Mouse (Mus musculus): ENCODE measurements around the gene Asb8. TPM values are rescaled to one million over a fixed set of nuclear protein-coding genes. Genes with fewer than 3 reads are reported as not detected.
A peak's percentile ranks its signal among the peaks of the same experiment; 100 is the strongest.

The Asb8 gene
- 54.4 and 54.9 TPM in 2 replicates for polyA plus RNA-seq (2015; fragmentation: Nextera tagmentation; extraction: Ambion mirVana)

DNA sequence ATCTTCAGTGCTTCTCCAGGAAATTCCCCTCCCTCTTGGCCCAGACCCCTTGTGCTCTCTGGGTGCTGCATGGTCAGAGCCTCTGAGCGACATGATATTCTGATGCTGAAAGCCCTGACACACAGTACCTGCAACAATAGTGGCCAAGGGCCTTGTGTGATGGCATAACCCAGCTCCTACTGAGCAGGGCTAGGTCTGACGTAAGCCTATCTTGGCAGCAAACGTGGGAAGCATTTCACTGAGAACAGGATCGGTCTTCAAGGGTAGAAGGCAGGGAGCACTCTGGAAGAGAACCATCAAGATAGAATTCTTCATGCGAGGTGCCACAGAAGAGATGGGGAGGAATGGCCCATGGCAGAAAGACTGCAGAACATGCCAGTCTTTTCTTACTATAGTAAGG, at the start of gene Asb8:
TSS of gene Asb8 (minus strand) at position 101 of the 400 bp plus-strand sequence.
- Histone ChIP-seq H3K36me3 (no peaks in the 10 kb centered on the region), H3K27me3 (peaks cover 29% of the 10 kb centered on the region), H3K27ac (no peak within 1 kb of the TSS), H3K4me2 (replicated peaks) (peak within 1 kb of the TSS; percentile 84; the same call in 1 of the 2 replicates), H3K4me1 (replicated peaks) (peaks cover 36% of the 10 kb centered on the region), H3K9ac (replicated peaks) (no peak within 1 kb of the TSS), H3K4me3 (replicated peaks) (no peak within 1 kb of the TSS), H3K9me3 (no peaks in the 10 kb centered on the region)
- ATAC-seq: no peak
- 89% methylated on average over 5 of the region's 5 CpGs for WGBS

DNA sequence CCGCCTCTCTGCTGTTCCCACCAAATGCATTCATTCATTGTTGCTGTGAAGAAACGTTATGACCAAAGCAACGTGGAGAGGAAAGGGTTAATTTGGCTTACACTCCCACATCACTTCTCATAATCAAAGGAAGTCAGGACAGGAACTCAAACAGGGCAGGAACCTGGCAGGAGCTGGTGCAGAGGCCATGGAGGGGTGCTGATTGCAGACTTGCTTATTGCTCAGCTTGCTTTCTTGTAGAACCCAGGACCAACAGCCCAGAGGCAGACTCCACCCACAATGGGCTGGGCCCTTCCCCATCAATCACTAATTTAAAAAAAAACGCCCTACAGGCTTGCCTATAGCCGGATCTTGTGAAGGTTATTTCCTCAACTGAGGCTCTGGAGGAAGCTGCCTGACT, 48.7 kb upstream of the Asb8 start:
- no peak overlapping the region for H3K4me2 ChIP-seq (replicated peaks)
- ATAC-seq: no peak
- no peak overlapping the region for H3K27ac ChIP-seq
- no peaks in the 10 kb centered on the region for H3K36me3 ChIP-seq
- WGBS: 77% methylated on average over 5 of the region's 5 CpGs
- H3K9me3 ChIP-seq: no peaks in the 10 kb centered on the region
- H3K9ac ChIP-seq (replicated peaks): no peak overlapping the region
- no peaks in the 10 kb centered on the region for H3K4me1 ChIP-seq (replicated peaks)
- no peak overlapping the region for H3K4me3 ChIP-seq (replicated peaks)
- H3K27me3 ChIP-seq: no peaks in the 10 kb centered on the region

DNA sequence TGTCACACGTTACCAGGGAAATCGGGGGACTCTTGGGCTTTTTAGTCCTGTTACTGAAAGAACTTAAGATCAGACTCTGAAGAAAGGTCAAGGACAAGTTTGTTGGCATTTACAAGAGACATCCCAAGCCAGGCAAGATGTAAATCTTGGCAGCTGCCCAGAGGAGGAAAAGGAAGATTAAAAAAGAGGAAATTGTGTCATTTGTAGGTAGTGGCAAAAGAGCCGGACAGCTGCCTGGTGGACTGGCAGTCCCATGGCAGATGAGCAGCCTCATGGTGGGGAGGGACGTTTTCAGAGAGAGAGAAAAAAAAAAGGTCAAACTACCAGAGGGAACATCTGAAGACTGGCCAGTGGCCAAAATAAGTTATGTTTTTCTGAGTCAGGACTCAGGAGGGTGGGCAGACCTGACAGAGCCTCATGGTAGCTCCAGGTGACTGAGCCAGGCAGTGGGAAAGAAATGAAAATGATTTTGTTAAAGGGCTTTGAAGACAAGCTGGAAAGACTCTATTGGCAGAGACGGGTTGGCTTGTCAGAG, 48.0 kb upstream of the Asb8 start:
- Histone ChIP-seq H3K36me3 (no peaks in the 10 kb centered on the region), H3K9ac (replicated peaks) (no peak overlapping the region), H3K4me1 (replicated peaks) (no peaks in the 10 kb centered on the region), H3K9me3 (no peaks in the 10 kb centered on the region), H3K4me2 (replicated peaks) (no peak overlapping the region), H3K27me3 (no peaks in the 10 kb centered on the region), H3K27ac (no peak overlapping the region), H3K4me3 (replicated peaks) (no peak overlapping the region)
- 82% methylated on average over 5 of the region's 5 CpGs for WGBS
- ATAC-seq: no peak

DNA sequence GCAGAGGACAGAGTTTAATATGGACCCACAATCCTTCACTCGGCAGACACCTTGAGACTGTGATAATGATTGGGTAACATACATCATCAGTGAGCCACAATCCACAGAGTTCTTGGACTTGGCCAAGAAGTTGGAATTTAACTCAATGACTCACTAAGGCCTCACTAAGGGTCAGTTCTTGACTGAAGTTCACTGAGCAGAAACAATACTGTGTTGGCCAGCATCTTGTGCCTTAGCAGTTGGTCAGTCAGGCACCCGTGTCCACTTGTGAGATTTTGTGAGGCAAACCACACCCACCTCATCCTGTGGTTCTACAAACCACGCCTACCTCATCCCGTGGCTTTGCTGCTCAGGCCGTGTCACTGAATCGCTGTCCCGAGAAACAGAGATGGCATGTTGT, 44.3 kb upstream of the Asb8 start:
- no peak overlapping the region for H3K27ac ChIP-seq
- no peak overlapping the region for H3K4me2 ChIP-seq (replicated peaks)
- H3K9me3 ChIP-seq: no peaks in the 10 kb centered on the region
- no peaks in the 10 kb centered on the region for H3K36me3 ChIP-seq
- ATAC-seq: no peak
- no peaks in the 10 kb centered on the region for H3K27me3 ChIP-seq
- H3K4me1 ChIP-seq (replicated peaks): no peaks in the 10 kb centered on the region
- no peak overlapping the region for H3K9ac ChIP-seq (replicated peaks)
- 82% methylated on average over 7 of the region's 7 CpGs for WGBS
- H3K4me3 ChIP-seq (replicated peaks): no peak overlapping the region

- Histone ChIP-seq H3K4me2 (replicated peaks) (no peak within 1 kb of the TSS), H3K27me3 (no peaks in the 10 kb centered on the region), H3K9me3 (no peaks in the 10 kb centered on the region), H3K4me3 (replicated peaks) (no peak within 1 kb of the TSS), H3K4me1 (replicated peaks) (no peaks in the 10 kb centered on the region), H3K36me3 (no peaks in the 10 kb centered on the region), H3K9ac (replicated peaks) (no peak within 1 kb of the TSS), H3K27ac (no peak within 1 kb of the TSS)
- ATAC-seq: no peak
- WGBS: 74% methylated on average over 3 of the region's 3 CpGs
Measured at GRCm38 (mm10) chr15:98195442-98195841, 30.0 kb upstream of the Asb8 start, which contains the start of gene Olfr288. Olfr288 (minus strand) TSS chr15:98195542.

- H3K4me3 ChIP-seq (replicated peaks): no peak overlapping the region
- no peaks in the 10 kb centered on the region for H3K9me3 ChIP-seq
- H3K4me1 ChIP-seq (replicated peaks): peaks cover 9% of the 10 kb centered on the region
- H3K27ac ChIP-seq: no peak overlapping the region
- H3K36me3 ChIP-seq: no peaks in the 10 kb centered on the region
- no peak for ATAC-seq
- no peak overlapping the region for H3K9ac ChIP-seq (replicated peaks)
- H3K27me3 ChIP-seq: peaks cover 6% of the 10 kb centered on the region; the same call in 1 of the 2 replicates
- 76% methylated on average over 4 of the region's 4 CpGs for WGBS
- H3K4me2 ChIP-seq (replicated peaks): no peak overlapping the region
Measured at GRCm38 (mm10) chr15:98184456-98184855, 19.0 kb upstream of the Asb8 start.

DNA sequence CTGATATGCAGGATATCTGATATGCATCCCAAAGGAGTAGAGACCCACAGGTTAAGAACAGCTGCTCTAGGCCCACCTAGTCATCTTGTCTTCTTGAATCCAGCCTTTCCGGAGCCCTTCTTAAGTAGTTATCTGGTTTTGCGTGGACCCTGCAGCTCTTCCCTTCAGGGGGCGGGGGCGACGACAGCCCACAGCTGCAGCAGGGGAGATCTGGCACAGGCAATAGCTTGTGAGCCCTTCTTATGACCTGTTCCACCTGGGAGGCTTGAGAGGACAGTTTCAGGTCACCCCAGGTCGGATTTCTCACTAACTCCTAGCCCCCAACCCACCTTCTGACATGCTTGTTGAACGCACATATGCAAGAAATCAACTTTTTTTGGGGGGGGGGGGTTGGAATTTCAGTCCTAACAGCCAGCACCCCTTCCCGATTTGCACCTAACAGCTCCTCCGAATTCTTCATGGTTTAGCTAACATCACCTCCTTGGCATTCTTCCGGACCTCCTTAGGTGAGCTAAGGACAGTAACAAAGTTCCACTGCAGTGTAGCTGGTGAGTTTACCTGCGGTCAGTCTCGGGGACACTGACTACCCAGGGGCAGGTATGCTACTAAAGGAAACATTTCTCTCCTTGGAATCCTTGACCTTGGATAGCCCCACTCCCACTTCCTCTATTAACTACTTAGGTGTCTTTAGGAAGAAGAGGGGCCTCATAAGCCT, 16.6 kb upstream of the Asb8 start:
- Histone ChIP-seq H3K4me3 (replicated peaks) (no peak overlapping the region), H3K27ac (no peak overlapping the region), H3K9me3 (no peaks in the 10 kb centered on the region), H3K9ac (replicated peaks) (no peak overlapping the region), H3K36me3 (no peaks in the 10 kb centered on the region), H3K4me1 (replicated peaks) (peaks cover 9% of the 10 kb centered on the region), H3K4me2 (replicated peaks) (no peak overlapping the region), H3K27me3 (peaks cover 16% of the 10 kb centered on the region; the same call in 1 of the 2 replicates)
- ATAC-seq: 0 out of 2 replicates have a peak, but pooled peaks have one; percentile 3
- WGBS: 77% methylated on average over 12 of the region's 12 CpGs

- Histone ChIP-seq H3K27ac (peak overlapping the region; percentile 76), H3K4me2 (replicated peaks) (peak overlapping the region; percentile 73), H3K36me3 (no peaks in the 10 kb centered on the region), H3K4me3 (replicated peaks) (peak overlapping the region; percentile 50), H3K9me3 (no peaks in the 10 kb centered on the region), H3K27me3 (peaks cover 22% of the 10 kb centered on the region), H3K9ac (replicated peaks) (peak overlapping the region; percentile 63), H3K4me1 (replicated peaks) (peaks cover 9% of the 10 kb centered on the region)
- ATAC-seq: peak; percentile 98
- WGBS: under 1% methylated on average over 30 of the region's 30 CpGs
Measured at GRCm38 (mm10) chr15:98181132-98181711, 15.8 kb upstream of the Asb8 start.

GRCm38 (mm10) chr15:98180567-98181131, 15.2 kb upstream of the Asb8 start:
- peak overlapping the region; percentile 50 for H3K4me3 ChIP-seq (replicated peaks)
- H3K4me2 ChIP-seq (replicated peaks): peak overlapping the region; percentile 73
- ATAC-seq: no peak
- H3K9ac ChIP-seq (replicated peaks): peak overlapping the region; percentile 63
- H3K36me3 ChIP-seq: no peaks in the 10 kb centered on the region
- WGBS: 4% methylated on average over 26 of the region's 26 CpGs
- peaks cover 26% of the 10 kb centered on the region for H3K27me3 ChIP-seq
- H3K9me3 ChIP-seq: no peaks in the 10 kb centered on the region
- peak overlapping the region; percentile 76 for H3K27ac ChIP-seq
- peaks cover 9% of the 10 kb centered on the region for H3K4me1 ChIP-seq (replicated peaks)

DNA sequence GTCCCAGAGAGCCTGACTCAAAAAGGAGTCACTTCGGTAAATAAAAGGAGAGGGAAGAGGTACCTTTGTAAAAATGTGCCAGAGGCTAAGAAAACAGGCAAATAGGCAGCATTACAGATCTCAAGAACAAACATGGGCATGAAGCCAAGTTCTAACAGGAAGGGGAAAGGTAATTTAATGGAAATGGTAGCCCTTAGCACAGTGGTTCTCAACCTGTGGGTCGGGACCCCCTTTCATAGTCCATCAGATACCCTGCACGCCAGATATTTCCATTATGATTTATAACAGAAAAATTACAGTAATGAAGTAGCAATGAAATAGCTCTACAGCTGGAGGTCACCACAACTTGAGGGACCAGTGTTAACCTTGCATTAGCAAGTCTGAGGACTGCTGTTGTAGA, 11.9 kb upstream of the Asb8 start:
- H3K27me3 ChIP-seq: peaks cover 32% of the 10 kb centered on the region
- no peak overlapping the region for H3K9ac ChIP-seq (replicated peaks)
- H3K4me3 ChIP-seq (replicated peaks): no peak overlapping the region
- WGBS: 78% methylated on average over 3 of the region's 3 CpGs
- H3K4me1 ChIP-seq (replicated peaks): peaks cover 19% of the 10 kb centered on the region
- no peak overlapping the region for H3K4me2 ChIP-seq (replicated peaks)
- H3K27ac ChIP-seq: no peak overlapping the region
- no peak for ATAC-seq
- H3K9me3 ChIP-seq: no peaks in the 10 kb centered on the region
- H3K36me3 ChIP-seq: no peaks in the 10 kb centered on the region

GRCm38 (mm10) chr15:98173821-98174220, 8.4 kb upstream of the Asb8 start:
- H3K36me3 ChIP-seq: no peaks in the 10 kb centered on the region
- H3K9ac ChIP-seq (replicated peaks): no peak overlapping the region
- H3K27me3 ChIP-seq: peaks cover 34% of the 10 kb centered on the region
- peaks cover 43% of the 10 kb centered on the region for H3K4me1 ChIP-seq (replicated peaks)
- no peak overlapping the region for H3K4me2 ChIP-seq (replicated peaks)
- ATAC-seq: no peak
- WGBS: 36% methylated on average over 8 of the region's 8 CpGs
- H3K4me3 ChIP-seq (replicated peaks): no peak overlapping the region
- H3K27ac ChIP-seq: no peak overlapping the region
- H3K9me3 ChIP-seq: no peaks in the 10 kb centered on the region

- ATAC-seq: no peak
- no peak overlapping the region for H3K9ac ChIP-seq (replicated peaks)
- peaks cover 39% of the 10 kb centered on the region for H3K27me3 ChIP-seq
- no peaks in the 10 kb centered on the region for H3K9me3 ChIP-seq
- 70% methylated on average over 5 of the region's 5 CpGs for WGBS
- no peak overlapping the region for H3K4me3 ChIP-seq (replicated peaks)
- H3K4me2 ChIP-seq (replicated peaks): no peak overlapping the region
- H3K4me1 ChIP-seq (replicated peaks): peaks cover 53% of the 10 kb centered on the region
- H3K36me3 ChIP-seq: no peaks in the 10 kb centered on the region
- H3K27ac ChIP-seq: no peak overlapping the region
Measured at GRCm38 (mm10) chr15:98172113-98172512, 6.7 kb upstream of the Asb8 start.
